Mouse (Mus musculus) stomach, postnatal 0 days (tissue): ENCODE measurements around the gene Ddx58. TPM values are rescaled to one million over a fixed set of nuclear protein-coding genes. Genes with fewer than 3 reads are reported as not detected.
A peak's percentile ranks its signal among the peaks of the same experiment; 100 is the strongest.

Experiments used
- ATAC-seq: fragments of 200-750 bp; cut with Nextera tagmentation; 2 replicates; pipeline ENCODE4 v1.8.0; 2017; ENCODE audit not compliant: low FRiP score, low TSS enrichment
- DNase-seq: peaks from one replicate; pipeline ENCODE4 v3.0.0-alpha.2; 2016; ENCODE audit warnings: low spot score
- H3K27ac ChIP-seq: fragments of 300-500 bp; sonication (generic); replicated peaks from 2 replicates; pipeline ENCODE4 v1.5.1; 2014; ENCODE audit warnings: mild to moderate bottlenecking, control low read depth
- H3K27me3 ChIP-seq: fragments of 300-500 bp; sonication (generic); 2 replicates; pipeline ENCODE4 v1.6.1; 2014; ENCODE audit warnings: low read length; ENCODE audit not compliant: control insufficient read depth, insufficient read depth
- H3K36me3 ChIP-seq: fragments of 300-500 bp; sonication (generic); 2 replicates; pipeline ENCODE4 v1.6.1; 2014; ENCODE audit warnings: low read length, mixed read lengths; ENCODE audit not compliant: control insufficient read depth, insufficient read depth
- H3K4me1 ChIP-seq: fragments of 300-500 bp; sonication (generic); replicated peaks from 2 replicates; pipeline ENCODE4 v1.6.1; 2014; ENCODE audit warnings: antibody characterized with exemption; ENCODE audit not compliant: control insufficient read depth, insufficient read depth
- H3K4me2 ChIP-seq: fragments of 300-500 bp; sonication (generic); replicated peaks from 2 replicates; pipeline ENCODE4 v1.6.1; 2014; ENCODE audit warnings: low read depth, mild to moderate bottlenecking, control low read depth, moderate library complexity
- H3K4me3 ChIP-seq: fragments of 300-500 bp; sonication (generic); 2 replicates; pipeline ENCODE4 v1.5.1; 2014; ENCODE audit warnings: low read depth, low read length, control low read depth
- H3K9ac ChIP-seq: fragments of 300-500 bp; sonication (generic); 2 replicates; pipeline ENCODE4 v1.6.1; 2014; ENCODE audit warnings: mild to moderate bottlenecking, low read length, control low read depth, mixed read lengths
- H3K9me3 ChIP-seq: fragments of 300-500 bp; sonication (generic); 2 replicates; pipeline ENCODE4 v1.6.1; 2016; ENCODE audit warnings: low read length; ENCODE audit not compliant: control insufficient read depth
- CTCF ChIP-seq: IDR thresholded peaks from 2 replicates; pipeline ENCODE4 v1.5.1; 2016; ENCODE audit warnings: antibody characterized with exemption, low read depth, mild to moderate bottlenecking, moderate library complexity
- EP300 ChIP-seq: optimal IDR thresholded peaks from 2 replicates; pipeline ENCODE3; 2016; ENCODE audit warnings: antibody characterized with exemption
- WGBS: fragments of 180-500 bp; shearing (Covaris S2); extraction: QIAGEN DNeasy Blood & Tissue Kit; methylation state at CpG from one replicate; pipeline ENCODE4 v1.1.7; 2014; 5-methylcytosine and 5-hydroxymethylcytosine counted together
- polyA plus RNA-seq: library from polyadenylated mRNA; unstranded; fragments of >200 nt; fragmentation: Nextera tagmentation; extraction: Ambion mirVana; gene quantifications from 2 replicates; pipeline ENCODE4 v1.2.1, GENCODE M21; 2015

Ddx58 gene
- polyA plus RNA-seq, 1 experiment from 2014 or later: 5.9 TPM

DNA sequence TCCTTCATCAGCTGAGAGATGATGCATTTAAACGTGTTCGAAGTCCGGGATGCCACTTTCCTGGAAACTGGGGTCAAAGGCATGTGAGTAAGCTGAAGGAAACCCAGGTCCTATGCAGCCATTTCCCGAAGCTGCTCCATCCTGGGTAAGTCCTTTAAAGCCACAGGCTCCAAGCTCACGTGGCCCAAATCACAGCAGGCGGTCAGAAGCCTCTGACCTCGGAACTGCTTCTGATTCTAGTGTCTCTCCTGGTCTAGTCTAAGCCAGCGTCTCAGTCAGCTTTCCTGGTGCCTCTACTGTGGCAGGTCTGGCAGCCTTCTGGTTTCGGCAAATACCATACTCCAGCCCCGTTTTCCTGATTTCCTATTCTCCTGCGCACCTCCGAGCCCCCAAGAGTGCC is 19.2 kb downstream of the Ddx58 start:
- no peaks in the 10 kb centered on the region for H3K9me3 ChIP-seq
- no peak for ATAC-seq
- H3K27ac ChIP-seq: no peak overlapping the region
- no peak for TF ChIP-seq EP300
- no peak for TF ChIP-seq CTCF
- no peaks in the 10 kb centered on the region for H3K4me1 ChIP-seq
- WGBS: 29% methylated on average over 12 of the region's 12 CpGs
- DNase-seq: no peak
- peaks cover 7% of the 10 kb centered on the region for H3K36me3 ChIP-seq
- no peak overlapping the region for H3K4me3 ChIP-seq
- H3K27me3 ChIP-seq: no peaks in the 10 kb centered on the region
- H3K9ac ChIP-seq: no peak overlapping the region
- H3K4me2 ChIP-seq: no peak overlapping the region

DNA sequence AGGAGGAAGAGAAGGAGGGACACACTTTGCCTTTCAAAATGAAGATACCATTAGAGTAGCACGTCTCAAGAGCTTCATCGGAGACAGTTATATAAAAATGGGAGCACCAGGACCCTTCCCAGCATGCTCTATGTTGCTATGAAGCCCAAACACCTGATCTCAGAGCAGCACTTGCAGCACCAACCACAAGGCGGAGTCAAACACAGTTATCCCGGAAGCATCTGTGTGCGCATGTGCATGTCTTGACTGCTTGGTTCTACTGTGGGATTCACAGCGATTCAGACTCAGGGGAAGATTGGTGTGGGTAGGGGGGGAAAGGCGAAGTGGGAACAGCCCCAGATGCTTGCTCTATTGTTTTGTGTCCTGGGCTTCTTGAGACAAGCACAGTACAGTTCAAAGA is 21.2 kb downstream of the Ddx58 start:
- Histone ChIP-seq H3K4me1 (no peaks in the 10 kb centered on the region), H3K4me3 (no peak overlapping the region), H3K4me2 (no peak overlapping the region), H3K27ac (no peak overlapping the region), H3K36me3 (peaks cover 4% of the 10 kb centered on the region), H3K27me3 (no peaks in the 10 kb centered on the region), H3K9me3 (no peaks in the 10 kb centered on the region), H3K9ac (no peak overlapping the region)
- ATAC-seq: peak; percentile 69; the same call in 1 of the 2 replicates
- DNase-seq: peak; percentile 58
- peak; percentile 75 for TF ChIP-seq CTCF
- no peak for TF ChIP-seq EP300
- WGBS: 79% methylated on average over 7 of the region's 7 CpGs

DNA sequence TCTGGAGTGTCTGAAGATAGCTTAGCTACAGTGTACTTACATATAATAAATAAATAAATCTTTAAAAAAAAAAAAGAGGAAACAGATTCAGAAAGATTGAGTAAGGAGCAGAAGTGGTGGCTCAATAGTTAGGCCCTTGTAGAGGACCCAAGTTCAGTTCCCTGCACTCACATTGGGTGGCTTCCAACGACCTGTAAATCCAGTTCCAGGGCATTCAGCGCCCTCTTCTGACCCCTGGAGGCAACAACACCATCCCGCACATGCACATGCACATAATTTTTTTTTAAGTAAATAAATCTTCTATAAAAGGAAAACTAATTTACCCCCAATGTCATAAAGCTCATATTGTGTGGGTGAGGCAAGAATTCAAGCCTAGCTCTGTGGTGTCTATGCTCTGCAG is 21.7 kb downstream of the Ddx58 start:
- WGBS: 60% methylated on average over 3 of the region's 3 CpGs
- no peak overlapping the region for H3K4me2 ChIP-seq
- H3K9ac ChIP-seq: no peak overlapping the region
- no peaks in the 10 kb centered on the region for H3K9me3 ChIP-seq
- no peak overlapping the region for H3K4me3 ChIP-seq
- H3K27ac ChIP-seq: no peak overlapping the region
- ATAC-seq (no peak), DNase-seq (no peak)
- no peaks in the 10 kb centered on the region for H3K4me1 ChIP-seq
- peaks cover 4% of the 10 kb centered on the region for H3K36me3 ChIP-seq
- no peaks in the 10 kb centered on the region for H3K27me3 ChIP-seq
- TF ChIP-seq CTCF (no peak), EP300 (no peak)

DNA sequence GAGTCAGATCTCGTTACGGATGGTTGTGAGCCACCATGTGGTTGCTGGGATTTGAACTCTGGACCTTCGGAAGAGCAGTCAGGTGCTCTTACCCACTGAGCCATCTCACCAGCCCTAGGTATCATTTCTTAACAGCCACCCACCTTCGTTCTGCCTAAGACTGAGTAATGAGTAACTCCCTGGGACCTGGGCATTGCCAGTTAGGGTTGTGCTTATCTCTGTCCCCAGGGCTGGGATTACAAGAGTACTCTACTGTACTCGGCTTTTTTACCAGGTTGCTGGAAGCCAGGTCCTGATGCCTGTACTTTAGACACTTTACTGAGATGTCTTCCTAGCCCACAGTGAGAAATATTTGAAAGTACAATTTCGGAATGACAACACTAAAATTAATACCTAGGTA is 27.5 kb downstream of the Ddx58 start:
- Histone ChIP-seq H3K4me1 (no peaks in the 10 kb centered on the region), H3K9ac (no peak overlapping the region), H3K27ac (no peak overlapping the region), H3K36me3 (peaks cover 10% of the 10 kb centered on the region), H3K9me3 (no peaks in the 10 kb centered on the region), H3K4me2 (no peak overlapping the region), H3K27me3 (no peaks in the 10 kb centered on the region), H3K4me3 (no peak overlapping the region)
- ATAC-seq (no peak), DNase-seq (no peak)
- 89% methylated on average over 4 of the region's 6 CpGs for WGBS
- TF ChIP-seq EP300 (no peak), CTCF (no peak)

GRCm38 (mm10) chr4:40207701-40208100 is 31.9 kb downstream of the Ddx58 start:
- Histone ChIP-seq H3K4me1 (no peaks in the 10 kb centered on the region), H3K27ac (no peak overlapping the region), H3K27me3 (no peaks in the 10 kb centered on the region), H3K4me3 (no peak overlapping the region), H3K9me3 (no peaks in the 10 kb centered on the region), H3K9ac (no peak overlapping the region), H3K4me2 (no peak overlapping the region), H3K36me3 (peaks cover 14% of the 10 kb centered on the region)
- no peak for ATAC-seq
- no peak for DNase-seq
- 83% methylated on average over 5 of the region's 5 CpGs for WGBS
- TF ChIP-seq CTCF (no peak), EP300 (no peak)

DNA sequence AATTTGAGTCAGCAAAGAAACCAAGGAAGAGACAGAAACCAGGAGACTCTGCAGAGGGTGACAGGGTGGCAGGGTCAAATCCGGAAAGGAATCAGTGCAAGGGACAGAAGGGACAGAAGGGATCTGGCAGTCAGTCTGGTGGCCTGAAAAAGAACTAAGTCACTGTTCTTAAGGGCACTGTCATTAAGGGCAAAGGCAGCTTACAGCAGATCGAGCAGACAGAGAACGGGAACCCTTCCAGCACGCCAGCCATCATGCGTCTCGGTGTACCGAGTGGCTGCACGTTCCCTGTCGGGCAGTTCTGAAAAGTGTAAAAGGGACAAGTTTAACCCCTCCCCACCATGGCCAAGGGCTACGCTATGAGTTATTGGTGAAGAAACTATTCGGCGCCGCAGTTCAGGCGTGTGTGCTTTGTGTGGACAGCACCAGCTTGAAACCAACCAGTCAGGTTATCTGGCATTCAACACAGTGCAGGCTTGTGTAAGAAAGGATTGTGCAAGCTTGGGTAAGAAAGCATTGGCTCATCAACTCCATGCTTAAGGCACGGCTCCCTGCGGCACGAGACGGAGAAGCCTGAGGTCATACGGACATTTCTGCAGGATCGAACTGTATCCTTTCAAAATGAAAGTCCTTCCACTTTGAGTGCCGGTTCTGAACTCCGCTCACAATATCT is 34.3 kb downstream of the Ddx58 start:
- Histone ChIP-seq H3K36me3 (peaks cover 12% of the 10 kb centered on the region), H3K27ac (no peak overlapping the region), H3K9me3 (no peaks in the 10 kb centered on the region), H3K4me3 (no peak overlapping the region), H3K4me2 (no peak overlapping the region), H3K9ac (no peak overlapping the region), H3K4me1 (no peaks in the 10 kb centered on the region), H3K27me3 (no peaks in the 10 kb centered on the region)
- no peak for ATAC-seq
- no peak for DNase-seq
- TF ChIP-seq EP300 (no peak), CTCF (no peak)
- 87% methylated on average over 22 of the region's 22 CpGs for WGBS
